Mouse (Mus musculus): Measurements from ENCODE around the gene Efnb3.

Gene Efnb3

GRCm38 (mm10) chr11:69559851-69560765 is at the start of gene Efnb3:
Gene Efnb3 (minus strand): TSS chr11:69560205.
- DNase-seq (ENCODE audit: low read depth, low spot score) = no peak

- no peak for DNase-seq (ENCODE audit: low read depth, low spot score)
Observed at GRCm38 (mm10) chr11:69609416-69609815, 49.4 kb upstream of the Efnb3 start.

- DNase-seq (ENCODE audit: low read depth, low spot score) = no peak
Observed at GRCm38 (mm10) chr11:69608525-69608924, 48.5 kb upstream of the Efnb3 start.

GRCm38 (mm10) chr11:69606832-69607231 is 46.8 kb upstream of the Efnb3 start:
- no peak for DNase-seq (ENCODE audit: low read depth, low spot score)

- no peak for DNase-seq (ENCODE audit: low read depth, low spot score)
Observed at GRCm38 (mm10) chr11:69606491-69606795, 46.4 kb upstream of the Efnb3 start.

- peak; percentile 75 for DNase-seq (ENCODE audit: low read depth, low spot score)
Observed at GRCm38 (mm10) chr11:69605726-69606490, 45.9 kb upstream of the Efnb3 start, which contains the start of gene Atp1b2. Gene Atp1b2 (minus strand): TSS chr11:69605942.

- DNase-seq (ENCODE audit: low read depth, low spot score) = no peak
Observed at GRCm38 (mm10) chr11:69604795-69605664, 45.0 kb upstream of the Efnb3 start.

- DNase-seq (ENCODE audit: low read depth, low spot score) = no peak
Observed at GRCm38 (mm10) chr11:69604347-69604746, 44.3 kb upstream of the Efnb3 start.

GRCm38 (mm10) chr11:69603516-69603915 is 43.5 kb upstream of the Efnb3 start:
- DNase-seq (ENCODE audit: low read depth, low spot score) = no peak

- no peak for DNase-seq (ENCODE audit: low read depth, low spot score)
Observed at GRCm38 (mm10) chr11:69601768-69602167, 41.8 kb upstream of the Efnb3 start.

- no peak for DNase-seq (ENCODE audit: low read depth, low spot score)
Observed at GRCm38 (mm10) chr11:69600098-69600497, 40.1 kb upstream of the Efnb3 start.

GRCm38 (mm10) chr11:69599436-69599835 is 39.4 kb upstream of the Efnb3 start:
- DNase-seq (ENCODE audit: low read depth, low spot score) = no peak

- DNase-seq (ENCODE audit: low read depth, low spot score) = no peak
Observed at GRCm38 (mm10) chr11:69594853-69595252, 34.8 kb upstream of the Efnb3 start.

- no peak for DNase-seq (ENCODE audit: low read depth, low spot score)
Observed at GRCm38 (mm10) chr11:69592799-69593198, 32.8 kb upstream of the Efnb3 start.

GRCm38 (mm10) chr11:69591899-69592637 is 32.1 kb upstream of the Efnb3 start:
- no peak for DNase-seq (ENCODE audit: low read depth, low spot score)

GRCm38 (mm10) chr11:69591424-69591823 is 31.4 kb upstream of the Efnb3 start:
- DNase-seq (ENCODE audit: low read depth, low spot score) = no peak

GRCm38 (mm10) chr11:69590622-69591021 is 30.6 kb upstream of the Efnb3 start:
- no peak for DNase-seq (ENCODE audit: low read depth, low spot score)

- no peak for DNase-seq (ENCODE audit: low read depth, low spot score)
Observed at GRCm38 (mm10) chr11:69589207-69589834, 29.3 kb upstream of the Efnb3 start.

GRCm38 (mm10) chr11:69585718-69586325 is 25.8 kb upstream of the Efnb3 start:
- peak; percentile 69 for DNase-seq (ENCODE audit: low read depth, low spot score)

- DNase-seq (ENCODE audit: low read depth, low spot score) = no peak
Observed at GRCm38 (mm10) chr11:69584937-69585336, 24.9 kb upstream of the Efnb3 start.
